Mouse (Mus musculus) forebrain, postnatal 0 days (tissue): ENCODE measurements around the gene Chd2. TPM values are rescaled to one million over a fixed set of nuclear protein-coding genes. Genes with fewer than 3 reads are reported as not detected.
"Not testable (repeated sequence)": the region's sequence is repeated elsewhere in the genome, so short reads cannot be mapped to it uniquely, and the experiment has no call there.

Experiments used
- ATAC-seq: fragments of 200-750 bp; cut with Nextera tagmentation; 2 replicates; pipeline ENCODE4 v1.8.0; 2017; ENCODE audit warnings: mild to moderate bottlenecking, moderate library complexity
- DNase-seq: peaks from one replicate; pipeline ENCODE4 v3.0.0-alpha.2; 2015
- H3K27ac ChIP-seq: fragments of 300-500 bp; sonication (generic); 2 replicates; pipeline ENCODE4 v1.5.1; 2014; ENCODE audit warnings: low read depth, mild to moderate bottlenecking, antibody characterized with exemption, low read length, moderate library complexity, mixed read lengths
- H3K27me3 ChIP-seq: fragments of 300-500 bp; sonication (generic); 2 replicates; pipeline ENCODE4 v1.6.1; 2014; ENCODE audit warnings: mild to moderate bottlenecking, low read length, mixed read lengths; ENCODE audit not compliant: insufficient read depth
- H3K36me3 ChIP-seq: fragments of 300-500 bp; sonication (generic); 2 replicates; pipeline ENCODE4 v1.6.1; 2014; ENCODE audit warnings: mild to moderate bottlenecking, moderate library complexity; ENCODE audit not compliant: insufficient read depth
- H3K4me1 ChIP-seq: fragments of 300-500 bp; sonication (generic); 2 replicates; pipeline ENCODE4 v1.6.1; 2014; ENCODE audit warnings: antibody characterized with exemption; ENCODE audit not compliant: insufficient read depth
- H3K4me2 ChIP-seq: fragments of 300-500 bp; sonication (generic); 2 replicates; pipeline ENCODE4 v1.6.1; 2014; ENCODE audit warnings: low read depth, mild to moderate bottlenecking, moderate library complexity
- H3K4me3 ChIP-seq: fragments of 300-500 bp; sonication (generic); 2 replicates; pipeline ENCODE4 v1.5.1; 2014; ENCODE audit warnings: low read depth, low read length, mixed read lengths
- H3K9ac ChIP-seq: fragments of 300-500 bp; sonication (generic); 2 replicates; pipeline ENCODE4 v1.6.1; 2014; ENCODE audit warnings: mild to moderate bottlenecking
- H3K9me3 ChIP-seq: fragments of 300-500 bp; sonication (generic); 2 replicates; pipeline ENCODE4 v1.6.1; 2016; ENCODE audit warnings: low read length
- CTCF ChIP-seq: sonication (generic); IDR thresholded peaks from 2 replicates; pipeline ENCODE4 v1.5.1; 2016; ENCODE audit warnings: antibody characterized with exemption, control low read depth, low read depth
- WGBS: fragments of 180-500 bp; shearing (Covaris S2); extraction: QIAGEN DNeasy Blood & Tissue Kit; methylation state at CpG from one replicate; pipeline ENCODE4 v1.1.7; 2014; 5-methylcytosine and 5-hydroxymethylcytosine counted together
- polyA plus RNA-seq: library from polyadenylated mRNA; unstranded; fragments of >200 nt; fragmentation: Nextera tagmentation; extraction: Ambion mirVana; gene quantifications from 2 replicates; pipeline ENCODE4 v1.2.1, GENCODE M21; 2015
- total RNA-seq: library from RNA; depleted of rRNA; stranded (reverse); fragments of >200 nt; gene quantifications from 2 replicates; pipeline ENCODE4 v1.2.3, GENCODE M21; 2014

The Chd2 gene
- total and polyA plus RNA-seq, 2 experiments from 2014 or later = 32.0 to 53.9 TPM

DNA sequence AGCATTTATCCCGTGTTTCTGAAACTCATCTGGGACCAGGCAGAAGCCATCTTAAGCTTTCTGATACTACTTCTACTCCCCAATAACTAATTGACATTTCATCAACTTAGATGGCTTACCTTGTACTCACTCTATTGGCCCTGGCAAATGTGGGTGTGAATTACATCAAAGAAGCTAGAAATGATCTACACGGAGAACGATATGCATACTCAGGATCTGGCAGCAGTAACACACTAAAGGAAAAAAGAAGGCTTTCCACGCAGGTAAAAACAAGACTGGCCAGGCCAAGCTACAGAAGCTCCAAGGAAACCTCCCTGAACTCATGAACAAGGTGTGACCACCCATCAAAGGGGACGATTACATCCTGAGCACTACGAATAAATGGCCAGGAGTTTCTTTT lies 12.4 kb downstream of the Chd2 start:
- ATAC-seq = no peak
- no peak for TF ChIP-seq CTCF
- H3K27me3 ChIP-seq = no peaks in the 10 kb centered on the region
- no peak overlapping the region for H3K9ac ChIP-seq
- H3K9me3 ChIP-seq = no peaks in the 10 kb centered on the region
- no peak overlapping the region for H3K4me2 ChIP-seq
- peaks cover 12% of the 10 kb centered on the region for H3K4me1 ChIP-seq
- 80% methylated on average over 6 of the region's 6 CpGs for WGBS
- H3K36me3 ChIP-seq = no peaks in the 10 kb centered on the region
- no peak for DNase-seq
- H3K27ac ChIP-seq = no peak overlapping the region
- no peak overlapping the region for H3K4me3 ChIP-seq

DNA sequence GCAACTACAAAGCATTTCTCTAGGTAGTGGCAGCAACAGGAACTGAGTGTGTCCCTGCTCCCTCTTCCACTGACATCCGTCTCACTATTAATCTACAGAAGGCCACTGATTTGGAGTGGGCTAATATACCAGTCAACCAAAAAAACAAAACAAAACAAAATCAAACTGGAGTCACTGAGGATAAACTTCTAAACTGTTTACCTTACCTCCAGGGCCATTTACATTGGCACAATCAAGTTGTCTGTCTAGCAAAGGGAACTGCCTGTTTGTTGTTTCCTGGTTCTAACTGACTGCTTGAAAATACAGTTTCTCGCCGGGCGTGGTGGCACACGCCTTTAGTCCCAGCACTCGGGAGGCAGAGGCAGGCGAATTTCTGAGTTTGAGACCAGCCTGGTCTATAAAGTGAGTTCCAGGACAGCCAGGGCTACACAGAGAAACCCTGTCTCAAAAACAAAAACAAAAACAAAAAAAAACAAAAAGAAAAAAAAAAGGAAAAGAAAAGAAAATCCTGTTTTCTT lies 13.2 kb downstream of the Chd2 start:
- Histone ChIP-seq H3K4me1 (peaks cover 12% of the 10 kb centered on the region), H3K27ac (peak overlapping the region; percentile 35; the same call in 1 of the 2 replicates)
- not testable (repeated sequence) for H3K9ac ChIP-seq, ATAC-seq, H3K9me3 ChIP-seq, H3K27me3 ChIP-seq, H3K4me2 ChIP-seq, H3K4me3 ChIP-seq, H3K36me3 ChIP-seq, DNase-seq
- 89% methylated on average over 7 of the region's 7 CpGs for WGBS

- Histone ChIP-seq H3K9ac (no peak overlapping the region), H3K36me3 (no peaks in the 10 kb centered on the region), H3K4me3 (no peak overlapping the region), H3K4me2 (no peak overlapping the region), H3K9me3 (no peaks in the 10 kb centered on the region), H3K27ac (no peak overlapping the region), H3K4me1 (peaks cover 12% of the 10 kb centered on the region), H3K27me3 (no peaks in the 10 kb centered on the region)
- WGBS = 90% methylated on average over 4 of the region's 4 CpGs
- TF ChIP-seq CTCF = no peak
- no peak for ATAC-seq
- DNase-seq = no peak
Observed at GRCm38 (mm10) chr7:73527225-73527624, 14.4 kb downstream of the Chd2 start.

DNA sequence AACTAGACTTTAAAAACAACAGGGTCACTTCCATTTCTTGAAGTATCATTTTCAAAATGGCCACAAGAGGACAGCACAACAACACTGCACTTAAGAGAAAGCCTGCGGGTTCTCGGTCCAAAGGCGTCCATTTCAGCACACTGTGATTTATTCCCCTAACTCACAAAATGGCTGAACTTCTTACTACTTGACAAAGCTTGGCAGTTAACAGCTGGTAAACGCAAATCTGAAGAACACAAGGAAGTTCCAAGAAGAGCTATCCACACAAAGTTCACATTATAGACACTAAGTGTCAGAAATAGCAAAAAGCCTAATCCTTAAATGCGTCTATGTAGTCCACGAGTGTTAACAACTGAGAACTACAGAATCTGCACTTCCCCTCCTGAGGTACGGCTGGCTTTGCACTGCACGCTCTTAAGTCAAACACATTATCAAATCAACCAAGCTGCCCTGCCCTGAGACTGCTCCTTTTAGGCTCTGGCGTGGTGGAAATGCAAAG lies 17.1 kb downstream of the Chd2 start:
- Histone ChIP-seq H3K27me3 (no peaks in the 10 kb centered on the region), H3K4me3 (no peak overlapping the region), H3K4me1 (peaks cover 13% of the 10 kb centered on the region), H3K9me3 (no peaks in the 10 kb centered on the region), H3K36me3 (no peaks in the 10 kb centered on the region; the same call in 1 of the 2 replicates), H3K9ac (no peak overlapping the region; the same call in 1 of the 2 replicates), H3K4me2 (peak overlapping the region; percentile 13; the same call in 1 of the 2 replicates), H3K27ac (peak overlapping the region; percentile 84)
- WGBS = 20% methylated on average over 9 of the region's 9 CpGs
- DNase-seq (peak; percentile 87), ATAC-seq (peak; percentile 90)
- peak; percentile 89 for TF ChIP-seq CTCF

- H3K27me3 ChIP-seq = no peaks in the 10 kb centered on the region
- peak overlapping the region; percentile 46 for H3K27ac ChIP-seq
- H3K9me3 ChIP-seq = no peaks in the 10 kb centered on the region
- H3K4me3 ChIP-seq = no peak overlapping the region
- peaks cover 10% of the 10 kb centered on the region for H3K4me1 ChIP-seq
- H3K9ac ChIP-seq = no peak overlapping the region; the same call in 1 of the 2 replicates
- no peak for ATAC-seq
- WGBS = 44% methylated on average over 1 of the region's 1 CpGs
- no peak overlapping the region for H3K4me2 ChIP-seq
- DNase-seq = no peak
- TF ChIP-seq CTCF = no peak
- no peaks in the 10 kb centered on the region; the same call in 1 of the 2 replicates for H3K36me3 ChIP-seq
Observed at GRCm38 (mm10) chr7:73523608-73524259, 17.9 kb downstream of the Chd2 start.

DNA sequence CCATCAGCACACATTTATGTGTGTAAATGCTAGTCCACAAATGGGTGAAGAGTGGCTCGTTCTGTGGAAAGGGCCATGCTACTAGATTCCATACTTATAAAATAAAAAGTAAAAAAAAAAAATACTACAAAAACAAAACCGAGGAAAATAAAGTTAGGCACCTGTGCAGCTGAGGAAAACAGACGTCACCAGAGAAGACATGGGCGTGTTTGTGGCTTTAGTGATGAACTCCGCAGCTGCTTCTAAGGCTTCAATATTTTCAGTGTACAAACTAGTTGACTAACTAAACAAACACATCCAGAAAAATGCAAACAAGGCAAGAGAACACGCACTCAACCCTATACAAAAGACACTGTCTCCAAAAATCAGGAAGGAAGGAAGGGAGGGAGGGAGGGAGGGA lies 18.4 kb downstream of the Chd2 start:
- Histone ChIP-seq H3K27ac (no peak overlapping the region), H3K4me1 (peaks cover 10% of the 10 kb centered on the region), H3K4me3 (no peak overlapping the region), H3K27me3 (no peaks in the 10 kb centered on the region), H3K36me3 (no peaks in the 10 kb centered on the region; the same call in 1 of the 2 replicates), H3K4me2 (no peak overlapping the region), H3K9ac (no peak overlapping the region), H3K9me3 (no peaks in the 10 kb centered on the region)
- no peak for ATAC-seq
- no peak for DNase-seq
- TF ChIP-seq CTCF = no peak
- 80% methylated on average over 6 of the region's 6 CpGs for WGBS
